Mouse (Mus musculus) ES-E14 (cell line): ENCODE data around the gene Fndc7. TPM values are rescaled to one million over a fixed set of nuclear protein-coding genes. Genes with fewer than 3 reads are reported as not detected.

Source experiments
- DNase-seq: peaks from one replicate; pipeline ENCODE4 v3.0.0-alpha.2; 2013; ENCODE audit warnings: low read depth, low spot score
- H3K27ac ChIP-seq: 2 replicates; pipeline ENCODE4 v1.5.1; 2012; ENCODE audit warnings: low read depth, mild to moderate bottlenecking, low read length, moderate library complexity, mixed read lengths; ENCODE audit not compliant: poor library complexity, insufficient read depth, severe bottlenecking
- H3K36me3 ChIP-seq: 2 replicates; pipeline ENCODE4 v1.6.1; 2012; ENCODE audit warnings: mild to moderate bottlenecking, low read length, moderate library complexity, mixed read lengths; ENCODE audit not compliant: control insufficient read depth, poor library complexity, insufficient read depth, severe bottlenecking
- H3K4me1 ChIP-seq, 2 experiments: fragments of 150-350 bp in 1 of 2; sonication (generic) in 1 of 2; 2 replicates each; pipeline ENCODE4 v1.6.1; 2012; ENCODE audit warnings: low read length in 2 of 2, mild to moderate bottlenecking in 1 of 2, mixed read lengths in 1 of 2; ENCODE audit not compliant: control insufficient read depth in 2 of 2, insufficient read depth in 2 of 2, poor library complexity in 1 of 2
- H3K4me3 ChIP-seq, 2 experiments: fragments of 150-350 bp in 1 of 2; sonication (generic) in 1 of 2; 2 replicates each; pipeline ENCODE4 v1.5.1; 2012; ENCODE audit warnings: low read length in 2 of 2, low read depth in 1 of 2, mild to moderate bottlenecking in 1 of 2, mixed read lengths in 1 of 2; ENCODE audit not compliant: insufficient read depth in 1 of 2, poor library complexity in 1 of 2, severe bottlenecking in 1 of 2
- H3K9ac ChIP-seq: 2 replicates; pipeline ENCODE4 v1.6.1; 2012; ENCODE audit warnings: low read depth, mild to moderate bottlenecking, low read length, mixed read lengths; ENCODE audit not compliant: poor library complexity, insufficient read depth, severe bottlenecking
- H3K9me3 ChIP-seq: fragments of 150-350 bp; sonication (generic); 2 replicates; pipeline ENCODE4 v1.6.1; 2012; ENCODE audit warnings: low read depth, mild to moderate bottlenecking, low read length; ENCODE audit not compliant: control insufficient read depth, insufficient read depth
- CHD2 ChIP-seq: IDR thresholded peaks from 2 replicates; pipeline ENCODE4 v1.6.1; 2014; ENCODE audit warnings: mild to moderate bottlenecking, low read depth, low read length, inconsistent platforms
- HCFC1 ChIP-seq: IDR thresholded peaks from 2 replicates; pipeline ENCODE4 v1.6.1; 2012; ENCODE audit warnings: low read length, inconsistent platforms, borderline replicate concordance; ENCODE audit not compliant: insufficient read depth
- MAFK ChIP-seq: IDR thresholded peaks from 2 replicates; pipeline ENCODE4 v1.6.1; 2014; ENCODE audit warnings: mild to moderate bottlenecking, low read depth, low read length, inconsistent platforms; ENCODE audit not compliant: insufficient read depth
- ZC3H11A ChIP-seq: IDR thresholded peaks from 2 replicates; pipeline ENCODE4 v1.6.1; 2012; ENCODE audit warnings: low read depth, mild to moderate bottlenecking, inconsistent platforms, low read length, borderline replicate concordance
- ZNF384 ChIP-seq: IDR thresholded peaks from 2 replicates; pipeline ENCODE4 v1.6.1; 2012; ENCODE audit warnings: low read depth, low read length, inconsistent platforms
- in situ Hi-C, 2 experiments: fragments of 600-800 bp; cut with MboI; formaldehyde crosslinking; loops; one replicate each; pipeline ENCODE4 v1.15.1; 2025; ENCODE audit warnings: low sequenced_read_pairs in 2 of 2, inconsistent platforms in 1 of 2; ENCODE audit not compliant: unreplicated experiment in 2 of 2
- total RNA-seq: library from RNA; depleted of rRNA; stranded (reverse); fragments of 300-350 nt; gene quantifications from 2 replicates; pipeline ENCODE4 v1.2.3, GENCODE M21; 2012

The Fndc7 gene
- total RNA-seq, 1 experiment: 0.09 TPM

GRCm38 (mm10) chr3:108860786-108861185, 29.0 kb downstream of the Fndc7 start:
- no peak for TF ChIP-seq HCFC1
- no peak for TF ChIP-seq ZC3H11A
- TF ChIP-seq CHD2: no peak
- TF ChIP-seq MAFK: no peak
- no peak for TF ChIP-seq ZNF384
- Histone ChIP-seq H3K27ac (no peak overlapping the region), H3K4me3 (no peak overlapping the region), H3K36me3 (no peaks in the 10 kb centered on the region), H3K9me3 (no peaks in the 10 kb centered on the region), H3K9ac (no peak overlapping the region), H3K4me1 (peaks cover 2 to 11% of the 10 kb centered on the region in 2 experiments; a peak in 1 of 4 replicates)
- no peak for DNase-seq
- in situ Hi-C loops: no loop called here

GRCm38 (mm10) chr3:108858231-108858770, 31.5 kb downstream of the Fndc7 start:
- DNase-seq: no peak
- no peak overlapping the region for H3K4me3 ChIP-seq
- no peak overlapping the region for H3K27ac ChIP-seq
- in situ Hi-C loops: no loop called here
- peaks cover 2 to 16% of the 10 kb centered on the region in 2 experiments; a peak in 2 of 4 replicates for H3K4me1 ChIP-seq
- no peaks in the 10 kb centered on the region for H3K9me3 ChIP-seq
- TF ChIP-seq MAFK (no peak), HCFC1 (no peak), CHD2 (no peak), ZNF384 (no peak), ZC3H11A (no peak)
- H3K9ac ChIP-seq: no peak overlapping the region
- no peaks in the 10 kb centered on the region for H3K36me3 ChIP-seq

- H3K4me1 ChIP-seq: peaks cover 2 to 16% of the 10 kb centered on the region in 2 experiments; a peak in 2 of 4 replicates
- no peak for DNase-seq
- no peak overlapping the region for H3K4me3 ChIP-seq
- no peaks in the 10 kb centered on the region for H3K36me3 ChIP-seq
- no peak overlapping the region for H3K27ac ChIP-seq
- H3K9me3 ChIP-seq: no peaks in the 10 kb centered on the region
- TF ChIP-seq HCFC1 (no peak), ZC3H11A (no peak), ZNF384 (peak; percentile 76), CHD2 (no peak), MAFK (no peak)
- H3K9ac ChIP-seq: no peak overlapping the region
- in situ Hi-C loops: no loop called here
Observed at GRCm38 (mm10) chr3:108857714-108858113, 32.1 kb downstream of the Fndc7 start.

GRCm38 (mm10) chr3:108857124-108857470, 32.7 kb downstream of the Fndc7 start:
- no peak overlapping the region for H3K9ac ChIP-seq
- in situ Hi-C loops: no loop called here
- peaks cover 2 to 16% of the 10 kb centered on the region in 2 experiments; a peak in 2 of 4 replicates for H3K4me1 ChIP-seq
- DNase-seq: no peak
- H3K9me3 ChIP-seq: no peaks in the 10 kb centered on the region
- TF ChIP-seq CHD2 (no peak), ZC3H11A (no peak), MAFK (no peak), ZNF384 (no peak), HCFC1 (no peak)
- no peaks in the 10 kb centered on the region for H3K36me3 ChIP-seq
- no peak overlapping the region for H3K27ac ChIP-seq
- H3K4me3 ChIP-seq: no peak overlapping the region
